Mouse (Mus musculus): ENCODE measurements around the gene Abcf1.
A peak's percentile ranks its signal among the peaks of the same experiment; 100 is the strongest.

The Abcf1 gene

GRCm38 (mm10) chr17:35918276-35919059 lies 51.1 kb downstream of the Abcf1 start:
- peak; percentile 94 for DNase-seq

- DNase-seq = peak; percentile 95
These were observed 51.9 kb downstream of the Abcf1 start for GRCm38 (mm10) chr17:35917463-35918251.

GRCm38 (mm10) chr17:35917143-35917462 lies 52.5 kb downstream of the Abcf1 start:
- no peak for DNase-seq

- peak; percentile 100 for DNase-seq
These were observed 53.0 kb downstream of the Abcf1 start, which contains the start of the genes Mrps18b and Ppp1r10 for GRCm38 (mm10) chr17:35916297-35917142. Gene Mrps18b (minus strand): TSS chr17:35916389. Gene Ppp1r10 (plus strand): TSS chr17:35916434.

GRCm38 (mm10) chr17:35915538-35916296 lies 53.8 kb downstream of the Abcf1 start:
- DNase-seq = no peak

- no peak for DNase-seq
These were observed 54.6 kb downstream of the Abcf1 start for GRCm38 (mm10) chr17:35914975-35915374.

- DNase-seq = peak; percentile 99
These were observed 59.6 kb downstream of the Abcf1 start, which contains the start of gene Atat1 for GRCm38 (mm10) chr17:35909919-35910369. Gene Atat1 (minus strand): TSS chr17:35910075.

- DNase-seq = no peak
These were observed 60.2 kb downstream of the Abcf1 start for GRCm38 (mm10) chr17:35909186-35909918.

GRCm38 (mm10) chr17:35907609-35908008 lies 62.0 kb downstream of the Abcf1 start:
- DNase-seq = no peak
